In the genomic region with DNA sequence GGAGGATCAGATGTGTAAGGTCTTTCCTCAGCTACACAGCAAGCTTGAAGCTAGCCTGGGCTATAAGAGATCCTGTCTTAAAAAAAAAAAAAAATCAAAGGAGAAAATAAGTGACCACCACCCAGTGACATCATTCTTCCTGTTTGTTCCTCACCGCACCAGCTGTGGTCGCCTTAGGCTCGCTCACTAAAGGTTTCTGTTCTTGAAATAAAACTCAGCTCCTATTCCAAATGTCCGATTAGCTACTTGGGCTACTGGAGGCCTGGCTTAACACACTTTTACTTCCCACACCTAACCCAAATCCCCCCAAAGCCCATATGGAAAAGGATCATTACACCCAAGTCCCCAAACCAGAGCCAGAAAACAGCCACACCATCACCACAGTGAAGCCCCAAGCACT, we compare ENCODE assay signal across 26 mouse cellular contexts. TPM values are rescaled to one million over a fixed set of nuclear protein-coding genes. Genes with fewer than 3 reads are reported as not detected.
DNase-seq lines count a peak whose midpoint lies in the region; ATAC-seq and TF ChIP-seq lines count a peak whose summit lies in the region.
"Had no signal": no experiment of that assay in that cellular context is flagged by ENCODE, and none has a peak within 500 bp of the region (broad histone marks: within the 10 kb centered on the region; RNA-seq: fewer than 3 reads in every experiment).

No protein-coding gene starts in this region.

- no peaks in the 10 kb centered on the region for H3K27me3 ChIP-seq in midbrain, postnatal 0 days (ENCODE audit: insufficient read depth, low read length)
- H3K27me3 ChIP-seq: embryonic facial prominence, embryonic 15.5 days; heart, embryonic 15.5 days; limb, embryonic 13.5 days; liver, embryonic 13.5 days; neural tube, embryonic 15.5 days had no signal

- DNase-seq in CD4-positive, CD25-positive, alpha-beta regulatory T cell, adult 2 months (ENCODE audit: low read depth, low spot score) = peak; percentile 13
- DNase-seq in spleen, adult 12 weeks (ENCODE audit: low spot score) = peak; percentile 13
- DNase-seq in spleen, postnatal 14 days (ENCODE audit: low spot score in 2 of 2) = no peak
- peak; percentile 23 for DNase-seq in skeletal muscle tissue, adult 2 months (ENCODE audit: low read depth, low spot score)
- DNase-seq in midbrain, postnatal 0 days (ENCODE audit: low spot score) = no peak
- DNase-seq in ovary, postnatal 36 days (ENCODE audit: low spot score) = no peak
- DNase-seq: adrenal gland, adult 8-10 months; cerebellum, adult 11 months; cerebellum, postnatal 14 days; embryo, embryonic 11 days; forebrain, postnatal 0 days; kidney, adult 11 months; liver, embryonic 13.5 days had no signal

- H3K9me3 ChIP-seq in midbrain, postnatal 0 days (ENCODE audit: low read length) = no peaks in the 10 kb centered on the region
- H3K9me3 ChIP-seq: embryonic facial prominence, embryonic 15.5 days; heart, embryonic 15.5 days; limb, embryonic 13.5 days; liver, embryonic 13.5 days; neural tube, embryonic 15.5 days had no signal

- H3K79me2 ChIP-seq in macrophage (ENCODE audit: inconsistent target) = no peaks in the 10 kb centered on the region

- no peak for ATAC-seq in CD4-positive, CD25-positive, alpha-beta regulatory T cell, adult 4 months
- no peak for ATAC-seq in midbrain, postnatal 0 days (ENCODE audit: low FRiP score)
- ATAC-seq: forebrain, postnatal 0 days had no signal

- no peak overlapping the region for H3K4me2 ChIP-seq in midbrain, postnatal 0 days (ENCODE audit: low read depth, low read length, poor library complexity, severe bottlenecking)
- H3K4me2 ChIP-seq: embryonic facial prominence, embryonic 15.5 days; heart, embryonic 15.5 days; limb, embryonic 13.5 days; liver, embryonic 13.5 days; neural tube, embryonic 15.5 days had no signal

- no peak overlapping the region for H3K9ac ChIP-seq in midbrain, postnatal 0 days (replicated peaks; ENCODE audit: low read length, poor library complexity, severe bottlenecking)
- H3K9ac ChIP-seq: embryonic facial prominence, embryonic 15.5 days; forebrain, postnatal 0 days; heart, embryonic 15.5 days; limb, embryonic 13.5 days; liver, embryonic 13.5 days; neural tube, embryonic 15.5 days had no signal

- peaks cover 7% of the 10 kb centered on the region; the same call in 1 of the 2 replicates for H3K4me1 ChIP-seq in midbrain, postnatal 0 days (ENCODE audit: insufficient read depth, low read length)

- H3K27ac ChIP-seq in macrophage = peak overlapping the region; percentile 51
- no peak overlapping the region for H3K27ac ChIP-seq in midbrain, postnatal 0 days (ENCODE audit: low read depth, low read length)
- H3K27ac ChIP-seq: embryonic facial prominence, embryonic 15.5 days; heart, embryonic 15.5 days; limb, embryonic 13.5 days; liver, embryonic 13.5 days; neural tube, embryonic 15.5 days; stomach, postnatal 0 days had no signal

- no peak overlapping the region for H3K4me3 ChIP-seq in macrophage (ENCODE audit: inconsistent target)
- no peak overlapping the region for H3K4me3 ChIP-seq in midbrain, postnatal 0 days (ENCODE audit: low read depth, low read length)
- H3K4me3 ChIP-seq: embryonic facial prominence, embryonic 15.5 days; heart, embryonic 15.5 days; limb, embryonic 13.5 days; liver, embryonic 13.5 days; neural tube, embryonic 15.5 days had no signal

- H3K36me3 ChIP-seq in macrophage (ENCODE audit: inconsistent target) = peaks cover 32% of the 10 kb centered on the region
- H3K36me3 ChIP-seq in midbrain, postnatal 0 days (ENCODE audit: insufficient read depth, low read length) = peaks cover 36% of the 10 kb centered on the region

- no peak for TF ChIP-seq CTCF in midbrain, postnatal 0 days (IDR thresholded peaks at IDR 0.05)

- WGBS in macrophage (ENCODE audit: missing documents) = 5% methylated on average over 4 of the region's 4 CpGs
- 82% methylated on average over 4 of the region's 4 CpGs for WGBS in midbrain, postnatal 0 days

RNA-seq across cellular contexts. Expression of a gene that starts 2.7 kb away (rescaled TPM):
- 1 to 10 TPM; 4.8 to 10.0 TPM for polyA plus RNA-seq in CD4-positive, CD25-positive, alpha-beta regulatory T cell, adult 4 months (2017; shearing (Covaris generic))
- total RNA-seq in macrophage (2018; cell fraction: chromatin; rRNA removed) = 100 to 1,000 TPM in 12 of 26 experiments, 10 to 100 TPM in 14; 12.0 to 178 (median 97.2) TPM
- 10 to 100 TPM; 13.8 to 27.7 (median 18.8) TPM for total RNA-seq in macrophage (2018; cell fraction: cytosol; rRNA removed)
- total RNA-seq in macrophage (2018; cell fraction: nucleus; rRNA removed) = 10 to 100 TPM in 25 of 26 experiments, 1 to 10 TPM in 1; 8.3 to 71.9 (median 37.6) TPM
- polyA plus RNA-seq in macrophage (2018) = 11.8 to 19.6 TPM (median 13.6 TPM) in 3 replicates
- 28.2 and 45.8 TPM in 2 replicates for total RNA-seq in midbrain, postnatal 0 days (2014; rRNA removed)
- 16.5 and 17.7 TPM in 2 replicates for polyA plus RNA-seq in midbrain, postnatal 0 days (2015; fragmentation: Nextera tagmentation; extraction: Ambion mirVana)

RNA-seq across cellular contexts. Expression of a gene that starts 7.7 kb away (rescaled TPM):
- polyA plus RNA-seq in CD4-positive, CD25-positive, alpha-beta regulatory T cell, adult 4 months (2017; shearing (Covaris generic)) = not detected
- total RNA-seq in macrophage (2018; cell fraction: chromatin; rRNA removed) = 1 to 10 TPM in 1 of 26 experiments, not detected in 25; 1.1 TPM
- total RNA-seq in macrophage (2018; cell fraction: cytosol; rRNA removed) = not detected
- not detected for total RNA-seq in macrophage (2018; cell fraction: nucleus; rRNA removed)
- not detected in 3 replicates for polyA plus RNA-seq in macrophage (2018)
- total RNA-seq in midbrain, postnatal 0 days (2014; rRNA removed) = 155 and 188 TPM in 2 replicates
- polyA plus RNA-seq in midbrain, postnatal 0 days (2015; fragmentation: Nextera tagmentation; extraction: Ambion mirVana) = 103 and 118 TPM in 2 replicates

RNA-seq across cellular contexts. Expression of a gene that starts 9.0 kb away (rescaled TPM):
- not detected for polyA plus RNA-seq in CD4-positive, CD25-positive, alpha-beta regulatory T cell, adult 4 months (2017; shearing (Covaris generic))
- total RNA-seq in macrophage (2018; cell fraction: chromatin; rRNA removed) = under 1 TPM in 2 of 26 experiments, not detected in 24; 0.22 to 0.75 TPM
- total RNA-seq in macrophage (2018; cell fraction: cytosol; rRNA removed) = not detected
- total RNA-seq in macrophage (2018; cell fraction: nucleus; rRNA removed) = not detected
- not detected in 3 replicates for polyA plus RNA-seq in macrophage (2018)
- 0.42 and 1.2 TPM in 2 replicates for total RNA-seq in midbrain, postnatal 0 days (2014; rRNA removed)
- polyA plus RNA-seq in midbrain, postnatal 0 days (2015; fragmentation: Nextera tagmentation; extraction: Ambion mirVana) = 0.85 and 1.0 TPM in 2 replicates
- total RNA-seq: gastrocnemius, adult 8-10 months; heart, adult 8-10 months had no signal
- polyA plus RNA-seq: hindbrain, embryonic 11.5 days had no signal

RNA-seq across cellular contexts. Expression of a gene that starts 36.7 kb away (rescaled TPM):
- 10 to 100 TPM; 28.0 to 30.7 TPM for polyA plus RNA-seq in CD4-positive, CD25-positive, alpha-beta regulatory T cell, adult 4 months (2017; shearing (Covaris generic))
- 10 to 100 TPM in 24 of 26 experiments, 1 to 10 TPM in 2; 5.3 to 51.6 (median 23.7) TPM for total RNA-seq in macrophage (2018; cell fraction: chromatin; rRNA removed)
- 1 to 10 TPM in 3 of 26 experiments, under 1 TPM in 12, not detected in 11; 0.22 to 1.6 (median 0.56) TPM for total RNA-seq in macrophage (2018; cell fraction: cytosol; rRNA removed)
- 10 to 100 TPM in 14 of 26 experiments, 1 to 10 TPM in 12; 5.4 to 23.5 (median 10.2) TPM for total RNA-seq in macrophage (2018; cell fraction: nucleus; rRNA removed)
- polyA plus RNA-seq in macrophage (2018) = 0.37 to 2.5 TPM (median 0.63 TPM) in 3 replicates
- total RNA-seq in midbrain, postnatal 0 days (2014; rRNA removed) = 1.2 and 2.5 TPM in 2 replicates
- polyA plus RNA-seq in midbrain, postnatal 0 days (2015; fragmentation: Nextera tagmentation; extraction: Ambion mirVana) = 1.5 and 3.4 TPM in 2 replicates

RNA-seq across cellular contexts. Expression of a gene that starts 47.2 kb away (rescaled TPM):
- not detected for polyA plus RNA-seq in CD4-positive, CD25-positive, alpha-beta regulatory T cell, adult 4 months (2017; shearing (Covaris generic))
- total RNA-seq in macrophage (2018; cell fraction: chromatin; rRNA removed) = 1 to 10 TPM in 1 of 26 experiments, not detected in 25; 2.0 TPM
- total RNA-seq in macrophage (2018; cell fraction: cytosol; rRNA removed) = under 1 TPM in 3 of 26 experiments, not detected in 23; 0.39 to 0.42 (median 0.39) TPM
- 1 to 10 TPM in 2 of 26 experiments, not detected in 24; 1.3 to 1.8 TPM for total RNA-seq in macrophage (2018; cell fraction: nucleus; rRNA removed)
- polyA plus RNA-seq in macrophage (2018) = not detected in 3 replicates
- not detected in 2 replicates for total RNA-seq in midbrain, postnatal 0 days (2014; rRNA removed)
- 0.34 and 0.93 TPM in 2 replicates for polyA plus RNA-seq in midbrain, postnatal 0 days (2015; fragmentation: Nextera tagmentation; extraction: Ambion mirVana)
- total RNA-seq: gastrocnemius, adult 8-10 months; layer of hippocampus, postnatal 14 days; left cerebral cortex, postnatal 10 days had no signal
- polyA plus RNA-seq: brain, embryonic 14.5 days; liver, embryonic 13.5 days had no signal

Comparison
In these comparisons a context has a peak if more than half of its experiments do, and no peak if none do; other contexts are left out.
1. DNase-seq: peak in CD4-positive, CD25-positive, alpha-beta regulatory T cell, adult 2 months (single experiment), spleen, adult 12 weeks (single experiment) and skeletal muscle tissue, adult 2 months (single experiment); none in spleen, postnatal 14 days (0 of 2), midbrain, postnatal 0 days (single experiment) and ovary, postnatal 36 days (single experiment).
2. RNA of a gene that starts 7.7 kb away (polyA plus RNA-seq): 103 to 118 TPM in midbrain, postnatal 0 days; not detected in CD4-positive, CD25-positive, alpha-beta regulatory T cell, adult 4 months and not detected in macrophage; every median in the first group is over 10 times any median in the second.